In the genomic region with DNA sequence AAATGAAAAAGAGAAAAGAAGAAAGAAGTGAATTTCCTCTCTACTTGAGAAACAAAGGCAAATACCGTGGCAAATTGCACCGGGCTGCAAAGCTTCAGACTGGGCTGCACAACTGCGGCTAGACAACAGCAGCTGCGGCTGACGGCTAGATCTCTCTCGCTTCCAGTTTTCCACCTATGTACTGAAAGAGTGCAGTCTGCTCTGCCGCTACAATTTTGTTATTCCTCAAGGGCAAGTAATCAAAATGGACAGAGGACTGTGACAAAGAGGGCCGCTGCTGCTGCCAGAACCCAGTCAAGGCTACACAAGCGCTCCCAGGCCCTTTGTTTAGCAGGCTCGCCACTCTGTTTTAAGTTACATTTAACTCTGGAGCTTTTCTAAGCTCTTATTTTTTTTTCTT, we compare ENCODE assay signal across 11 mouse cellular contexts. TPM values are rescaled to one million over a fixed set of nuclear protein-coding genes. Genes with fewer than 3 reads are reported as not detected.
DNase-seq lines count a peak whose midpoint lies in the region; ATAC-seq and TF ChIP-seq lines count a peak whose summit lies in the region.
"Had no signal": no experiment of that assay in that cellular context is flagged by ENCODE, and none has a peak within 500 bp of the region (broad histone marks: within the 10 kb centered on the region; RNA-seq: fewer than 3 reads in every experiment).

No protein-coding gene starts in this region.

- H3K36me3 ChIP-seq in hindbrain, embryonic 12.5 days: no peaks in the 10 kb centered on the region
- H3K36me3 ChIP-seq in neural tube, embryonic 13.5 days: no peaks in the 10 kb centered on the region

- no peaks in the 10 kb centered on the region for H3K9me3 ChIP-seq in hindbrain, embryonic 12.5 days (replicated peaks)
- no peaks in the 10 kb centered on the region for H3K9me3 ChIP-seq in neural tube, embryonic 13.5 days

- TF ChIP-seq CTCF in gastrocnemius, adult 2 months (IDR thresholded peaks at IDR 0.05): no peak

- H3K4me1 ChIP-seq in hindbrain, embryonic 12.5 days: peaks cover 31% of the 10 kb centered on the region
- H3K4me1 ChIP-seq in neural tube, embryonic 13.5 days (replicated peaks): peaks cover 58% of the 10 kb centered on the region

- DNase-seq in gastrocnemius, adult 2 months: peak; percentile 12
- no peak for DNase-seq in gastrocnemius, adult 8-10 months (ENCODE audit: low spot score in 2 of 2)
- peak; percentile 38 for DNase-seq in ovary, adult 18-20 months (ENCODE audit: low spot score)
- DNase-seq in ovary, postnatal 10 days (ENCODE audit: low spot score): no peak
- DNase-seq in frontal cortex, postnatal 25 days (ENCODE audit: low spot score in 2 of 2): no peak
- DNase-seq in right cerebral cortex, postnatal 14 days: no peak
- DNase-seq: kidney, adult 8-10 months; spleen, adult 18-20 months had no signal

- intact Hi-C loops in gastrocnemius, adult 2 months (cut with DNase I): no loop called here

- ATAC-seq in hindbrain, embryonic 12.5 days (ENCODE audit: low FRiP score): no peak
- peak; percentile 20; the same call in 1 of the 2 replicates for ATAC-seq in neural tube, embryonic 13.5 days (ENCODE audit: low read depth)

- no peak overlapping the region for H3K4me3 ChIP-seq in gastrocnemius, adult 2 months
- no peak overlapping the region for H3K4me3 ChIP-seq in hindbrain, embryonic 12.5 days
- no peak overlapping the region for H3K4me3 ChIP-seq in neural tube, embryonic 13.5 days
- H3K4me3 ChIP-seq: erythroblast, embryonic 14.5 days had no signal

- H3K4me2 ChIP-seq in hindbrain, embryonic 12.5 days (replicated peaks): no peak overlapping the region
- no peak overlapping the region for H3K4me2 ChIP-seq in neural tube, embryonic 13.5 days

- peak overlapping the region; percentile 90 for H3K27ac ChIP-seq in gastrocnemius, adult 2 months
- peak overlapping the region; percentile 71 for H3K27ac ChIP-seq in hindbrain, embryonic 12.5 days
- peak overlapping the region; percentile 75 for H3K27ac ChIP-seq in neural tube, embryonic 13.5 days (replicated peaks)

- no peak overlapping the region for H3K9ac ChIP-seq in hindbrain, embryonic 12.5 days
- H3K9ac ChIP-seq in neural tube, embryonic 13.5 days: no peak overlapping the region

- no peaks in the 10 kb centered on the region for H3K27me3 ChIP-seq in hindbrain, embryonic 12.5 days
- H3K27me3 ChIP-seq in neural tube, embryonic 13.5 days: no peaks in the 10 kb centered on the region

- 50% methylated on average over 10 of the region's 10 CpGs for WGBS in hindbrain, embryonic 12.5 days
- WGBS in neural tube, embryonic 13.5 days: 25% methylated on average over 10 of the region's 10 CpGs

RNA-seq across cellular contexts. Expression of gene Crtc3, which starts 35.6 kb away (rescaled TPM):
- total RNA-seq in gastrocnemius, adult 2 months (2021): 10 to 100 TPM; 12.0 to 13.1 TPM
- total RNA-seq in gastrocnemius, adult 8-10 months (2022): 10 to 100 TPM in 3 of 4 experiments, 1 to 10 TPM in 1; 8.9 to 11.6 (median 11.4) TPM
- 13.8 and 15.3 TPM in 2 replicates for polyA plus RNA-seq in hindbrain, embryonic 12.5 days (2016; fragmentation: Nextera tagmentation; extraction: Ambion mirVana)
- 17.3 and 18.6 TPM in 2 replicates for polyA plus RNA-seq in neural tube, embryonic 13.5 days (2015; fragmentation: Nextera tagmentation; extraction: Ambion mirVana)

Comparison
In these comparisons a context has a peak if more than half of its experiments do, and no peak if none do; other contexts are left out.
1. DNase-seq: peak in gastrocnemius, adult 2 months (single experiment) and ovary, adult 18-20 months (single experiment); none in gastrocnemius, adult 8-10 months (0 of 2), ovary, postnatal 10 days (single experiment), frontal cortex, postnatal 25 days (0 of 2) and right cerebral cortex, postnatal 14 days (single experiment).
2. Peak in every context shown above with its lines, with median percentiles within 50 percentile points of each other: H3K27ac ChIP-seq.